ENCODE assay signal across 21 mouse cellular contexts in genomic region chr13:5878748-5879147, GRCm38 (mm10). TPM values are rescaled to one million over a fixed set of nuclear protein-coding genes. Genes with fewer than 3 reads are reported as not detected.
A peak's percentile ranks its signal among the peaks of the same experiment; 100 is the strongest.
DNase-seq lines count a peak whose midpoint lies in the region; ATAC-seq and TF ChIP-seq lines count a peak whose summit lies in the region.
"Had no signal": no experiment of that assay in that cellular context is flagged by ENCODE, and none has a peak within 500 bp of the region (broad histone marks: within the 10 kb centered on the region; RNA-seq: fewer than 3 reads in every experiment).

No protein-coding gene starts in this region.

- WGBS in midbrain, embryonic 13.5 days, result 46% methylated on average over 4 of the region's 4 CpGs

- peak; percentile 73 for TF ChIP-seq EP300 in ES-Bruce4 (IDR thresholded peaks at IDR 0.05; ENCODE audit: insufficient read depth, low read depth, low read length)

- no peak overlapping the region for H3K4me3 ChIP-seq in ES-Bruce4 (ENCODE audit: low read depth, low read length)
- no peak overlapping the region for H3K4me3 ChIP-seq in midbrain, embryonic 13.5 days (replicated peaks)

- peaks cover 2% of the 10 kb centered on the region for H3K4me1 ChIP-seq in ES-Bruce4 (ENCODE audit: control insufficient read depth, insufficient read depth, low read length)
- H3K4me1 ChIP-seq in midbrain, embryonic 13.5 days (replicated peaks), result no peaks in the 10 kb centered on the region

- H3K4me2 ChIP-seq in midbrain, embryonic 13.5 days (replicated peaks), result no peak overlapping the region

- no peak for TF ChIP-seq POLR2A in ES-Bruce4 (IDR thresholded peaks at IDR 0.05; ENCODE audit: insufficient read depth, low read length)

- DNase-seq in ES-CJ7 (ENCODE audit: low read depth, low spot score), result peak; percentile 59
- no peak for DNase-seq in ovary, postnatal 10 days (ENCODE audit: low spot score)
- DNase-seq: adrenal gland, adult 2 months; adrenal gland, adult 8-10 months; adrenal gland, postnatal 10 days; adrenal gland, postnatal 14 days; adrenal gland, postnatal 25 days; adrenal gland, postnatal 36 days; B cell, adult 2 months; cerebellum, adult 11 months; cerebellum, adult 11-12 months; cerebellum, adult 18-20 months; cerebellum, adult 2 months; cerebellum, adult 8-10 months had no signal

- no peaks in the 10 kb centered on the region for H3K36me3 ChIP-seq in ES-Bruce4 (ENCODE audit: control insufficient read depth, insufficient read depth, low read length, poor library complexity, severe bottlenecking)
- H3K36me3 ChIP-seq in midbrain, embryonic 13.5 days, result no peaks in the 10 kb centered on the region
- H3K36me3 ChIP-seq: G1E had no signal

- H3K27ac ChIP-seq in ES-Bruce4 (ENCODE audit: insufficient read depth, low read length), result no peak overlapping the region
- no peak overlapping the region for H3K27ac ChIP-seq in midbrain, embryonic 13.5 days

- no peak for ATAC-seq in midbrain, embryonic 13.5 days
- ATAC-seq: activated CD4-positive, CD25-positive, alpha-beta regulatory T cell, adult 4 months; CD4-positive, CD25-positive, alpha-beta regulatory T cell, adult 4 months; Patski had no signal

- no peak overlapping the region for H3K9ac ChIP-seq in ES-Bruce4 (ENCODE audit: low read depth, poor library complexity, severe bottlenecking)
- no peak overlapping the region for H3K9ac ChIP-seq in midbrain, embryonic 13.5 days (replicated peaks)

- no peaks in the 10 kb centered on the region for H3K27me3 ChIP-seq in ES-Bruce4 (ENCODE audit: control insufficient read depth, insufficient read depth, low read length, poor library complexity, severe bottlenecking)
- no peaks in the 10 kb centered on the region for H3K27me3 ChIP-seq in midbrain, embryonic 13.5 days
- H3K27me3 ChIP-seq: CH12.LX, Patski had no signal

- H3K9me3 ChIP-seq in ES-Bruce4 (replicated peaks; ENCODE audit: control insufficient read depth, insufficient read depth, low read length, poor library complexity, severe bottlenecking), result no peaks in the 10 kb centered on the region
- H3K9me3 ChIP-seq in midbrain, embryonic 13.5 days, result no peaks in the 10 kb centered on the region
- H3K9me3 ChIP-seq: G1E had no signal

- no peak for TF ChIP-seq CTCF in ES-Bruce4 (IDR thresholded peaks at IDR 0.05; ENCODE audit: low read depth, low read length)

RNA-seq across cellular contexts. Expression of gene Klf6, which starts 17.5 kb away (rescaled TPM):
- 80.3 and 84.0 TPM in 2 replicates for polyA plus RNA-seq in ES-Bruce4 (2011; ENCODE audit: insufficient read depth, insufficient read length, low read depth, missing spikeins)
- 68.3 and 82.1 TPM in 2 replicates for polyA plus RNA-seq in midbrain, embryonic 13.5 days (2015; fragmentation: Nextera tagmentation; extraction: Ambion mirVana)
